Mouse (Mus musculus) midbrain, embryonic 16.5 days (tissue): Measurements from ENCODE around the gene Fam198b. TPM values are rescaled to one million over a fixed set of nuclear protein-coding genes. Genes with fewer than 3 reads are reported as not detected.
A peak's percentile ranks its signal among the peaks of the same experiment; 100 is the strongest.

ENCODE experiments used
- ATAC-seq: fragments of 200-750 bp; cut with Nextera tagmentation; 2 replicates; pipeline ENCODE4 v1.8.0; 2017; ENCODE audit warnings: moderate TSS enrichment
- H3K27ac ChIP-seq: fragments of 300-500 bp; sonication (generic); 2 replicates; pipeline ENCODE4 v1.5.1; 2014; ENCODE audit warnings: mild to moderate bottlenecking, low read length, mixed read lengths
- H3K27me3 ChIP-seq: fragments of 300-500 bp; sonication (generic); 2 replicates; pipeline ENCODE4 v1.6.1; 2014; ENCODE audit warnings: low read depth, low read length, mixed read lengths; ENCODE audit not compliant: control insufficient read depth, insufficient read depth
- H3K36me3 ChIP-seq: fragments of 300-500 bp; sonication (generic); 2 replicates; pipeline ENCODE4 v1.6.1; 2014; ENCODE audit warnings: mild to moderate bottlenecking, low read length, moderate library complexity, mixed read lengths; ENCODE audit not compliant: control insufficient read depth, insufficient read depth
- H3K4me1 ChIP-seq: fragments of 300-500 bp; sonication (generic); 2 replicates; pipeline ENCODE4 v1.6.1; 2014; ENCODE audit warnings: mild to moderate bottlenecking, low read length, mixed read lengths; ENCODE audit not compliant: control insufficient read depth, insufficient read depth
- H3K4me2 ChIP-seq: fragments of 300-500 bp; sonication (generic); 2 replicates; pipeline ENCODE4 v1.6.1; 2014; ENCODE audit warnings: mild to moderate bottlenecking, low read length, mixed read lengths
- H3K4me3 ChIP-seq: fragments of 300-500 bp; sonication (generic); 2 replicates; pipeline ENCODE4 v1.5.1; 2014; ENCODE audit warnings: low read depth, mild to moderate bottlenecking, low read length, moderate library complexity, mixed read lengths
- H3K9ac ChIP-seq: fragments of 300-500 bp; sonication (generic); 2 replicates; pipeline ENCODE4 v1.6.1; 2014; ENCODE audit warnings: low read depth, low read length, mixed read lengths
- H3K9me3 ChIP-seq: fragments of 300-500 bp; sonication (generic); replicated peaks from 2 replicates; pipeline ENCODE4 v1.6.1; 2014; ENCODE audit warnings: mild to moderate bottlenecking, low read length, mixed read lengths; ENCODE audit not compliant: control insufficient read depth, poor library complexity, severe bottlenecking
- WGBS: fragments of 180-500 bp; shearing (Covaris S2); extraction: QIAGEN DNeasy Blood & Tissue Kit; methylation state at CpG from one replicate; pipeline ENCODE4 v1.1.7; 2014; 5-methylcytosine and 5-hydroxymethylcytosine counted together
- polyA plus RNA-seq: library from polyadenylated mRNA; unstranded; fragments of >200 nt; fragmentation: Nextera tagmentation; extraction: Ambion mirVana; gene quantifications from 2 replicates; pipeline ENCODE4 v1.2.1, GENCODE M21; 2015

The Fam198b gene
- polyA plus RNA-seq, 1 experiment from 2014 or later = 0.59 TPM

DNA sequence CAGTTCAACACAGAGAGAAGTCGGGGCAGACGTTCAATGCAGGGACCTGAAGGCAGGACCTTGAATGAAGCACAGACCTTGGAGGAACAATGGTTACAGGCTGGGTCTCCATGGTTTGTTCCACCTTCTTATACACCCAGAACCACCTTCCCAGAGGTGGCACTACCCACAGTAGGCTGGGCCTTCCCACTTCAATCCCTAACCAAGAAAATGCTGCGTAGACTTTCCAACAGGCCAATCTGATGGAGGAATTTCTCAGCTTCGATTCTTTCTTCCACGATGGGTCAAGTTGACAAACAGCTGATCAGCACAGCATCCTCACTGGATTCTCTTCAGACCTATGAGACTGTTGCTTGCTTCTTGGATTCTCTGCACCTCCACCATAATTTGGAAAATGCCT is 8.9 kb upstream of the Fam198b start:
- H3K4me3 ChIP-seq = no peak overlapping the region
- no peak overlapping the region for H3K4me2 ChIP-seq
- no peaks in the 10 kb centered on the region for H3K9me3 ChIP-seq
- no peak overlapping the region for H3K9ac ChIP-seq
- H3K36me3 ChIP-seq = no peaks in the 10 kb centered on the region
- H3K27me3 ChIP-seq = no peaks in the 10 kb centered on the region
- no peak for ATAC-seq
- H3K27ac ChIP-seq = no peak overlapping the region
- peaks cover 7% of the 10 kb centered on the region; the same call in 1 of the 2 replicates for H3K4me1 ChIP-seq
- WGBS = 93% methylated on average over 5 of the region's 5 CpGs

DNA sequence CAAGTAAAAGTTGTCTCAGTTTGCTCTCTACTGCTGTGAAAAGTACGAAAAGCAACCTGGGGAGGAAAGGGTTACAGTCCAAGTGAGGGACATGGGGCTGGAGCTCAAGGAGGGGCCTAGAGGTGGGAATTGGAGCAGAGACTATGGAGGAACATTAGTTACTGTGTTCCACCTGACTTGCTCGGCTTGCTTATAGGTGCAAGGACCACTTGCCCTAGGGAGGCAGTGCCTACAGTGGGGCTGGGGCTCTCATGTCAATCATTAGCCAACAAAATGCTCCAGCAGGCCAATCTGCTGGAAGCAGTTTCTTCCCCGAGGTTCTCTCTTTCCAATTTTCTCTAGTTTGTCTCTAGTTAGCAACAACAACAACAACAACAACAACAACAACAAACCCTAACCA is 6.0 kb upstream of the Fam198b start:
- ATAC-seq = no peak
- 80% methylated on average over 3 of the region's 3 CpGs for WGBS
- no peaks in the 10 kb centered on the region for H3K9me3 ChIP-seq
- H3K27me3 ChIP-seq = no peaks in the 10 kb centered on the region
- H3K36me3 ChIP-seq = no peaks in the 10 kb centered on the region
- no peak overlapping the region for H3K27ac ChIP-seq
- H3K4me1 ChIP-seq = peaks cover 7% of the 10 kb centered on the region; the same call in 1 of the 2 replicates
- no peak overlapping the region for H3K4me2 ChIP-seq
- no peak overlapping the region for H3K9ac ChIP-seq
- H3K4me3 ChIP-seq = no peak overlapping the region

DNA sequence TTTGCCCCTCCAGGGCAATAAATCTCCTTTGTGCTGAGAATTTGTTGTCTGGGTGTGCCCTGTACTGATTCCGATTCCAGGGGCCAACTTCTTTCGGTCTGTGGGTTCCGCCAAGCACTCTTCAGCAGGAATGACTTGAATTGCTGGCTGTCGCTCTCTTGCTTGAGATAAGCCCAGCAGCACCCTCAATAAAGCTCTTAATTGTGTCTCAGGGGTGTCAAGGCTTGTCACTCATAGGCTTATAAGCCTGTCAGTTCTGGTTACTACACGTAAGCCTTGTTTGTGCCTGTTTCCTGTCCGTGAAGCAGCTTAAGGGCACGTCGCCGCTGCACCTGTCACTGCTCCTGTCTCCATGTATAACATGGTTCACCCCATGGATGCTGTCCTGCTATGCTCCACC is 5.1 kb upstream of the Fam198b start:
- peak overlapping the region; percentile 44; the same call in 1 of the 2 replicates for H3K27ac ChIP-seq
- H3K27me3 ChIP-seq = no peaks in the 10 kb centered on the region
- peak overlapping the region; percentile 43 for H3K9ac ChIP-seq
- peak; percentile 69 for ATAC-seq
- H3K9me3 ChIP-seq = no peaks in the 10 kb centered on the region
- peaks cover 7% of the 10 kb centered on the region; the same call in 1 of the 2 replicates for H3K4me1 ChIP-seq
- WGBS = 40% methylated on average over 9 of the region's 9 CpGs
- H3K4me3 ChIP-seq = no peak overlapping the region
- H3K36me3 ChIP-seq = no peaks in the 10 kb centered on the region
- peak overlapping the region; percentile 33; the same call in 1 of the 2 replicates for H3K4me2 ChIP-seq

DNA sequence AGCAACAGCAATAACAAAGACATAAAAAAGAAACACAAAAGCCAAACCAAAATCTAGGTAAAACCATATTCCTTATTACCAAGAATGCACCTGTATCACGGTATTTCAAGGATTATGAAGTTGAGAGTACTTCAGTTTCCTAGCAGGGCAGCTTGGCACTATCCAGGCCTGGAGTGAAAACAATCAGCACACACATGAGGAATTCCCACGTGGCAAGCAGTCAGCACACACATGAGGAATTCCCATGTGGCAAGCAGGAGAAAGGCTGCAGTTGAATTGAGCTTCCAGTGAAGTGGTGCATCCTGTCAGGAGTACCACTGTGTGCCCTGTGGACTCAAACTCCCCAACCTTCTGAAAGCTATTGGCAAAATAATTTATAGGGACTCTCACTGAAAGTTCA is 2.7 kb upstream of the Fam198b start:
- H3K9me3 ChIP-seq = no peaks in the 10 kb centered on the region
- no peaks in the 10 kb centered on the region for H3K27me3 ChIP-seq
- ATAC-seq = no peak
- no peak overlapping the region for H3K4me3 ChIP-seq
- H3K4me1 ChIP-seq = peaks cover 7% of the 10 kb centered on the region; the same call in 1 of the 2 replicates
- no peak overlapping the region for H3K4me2 ChIP-seq
- no peaks in the 10 kb centered on the region for H3K36me3 ChIP-seq
- H3K27ac ChIP-seq = no peak overlapping the region
- WGBS = 68% methylated on average over 2 of the region's 2 CpGs
- H3K9ac ChIP-seq = no peak overlapping the region

DNA sequence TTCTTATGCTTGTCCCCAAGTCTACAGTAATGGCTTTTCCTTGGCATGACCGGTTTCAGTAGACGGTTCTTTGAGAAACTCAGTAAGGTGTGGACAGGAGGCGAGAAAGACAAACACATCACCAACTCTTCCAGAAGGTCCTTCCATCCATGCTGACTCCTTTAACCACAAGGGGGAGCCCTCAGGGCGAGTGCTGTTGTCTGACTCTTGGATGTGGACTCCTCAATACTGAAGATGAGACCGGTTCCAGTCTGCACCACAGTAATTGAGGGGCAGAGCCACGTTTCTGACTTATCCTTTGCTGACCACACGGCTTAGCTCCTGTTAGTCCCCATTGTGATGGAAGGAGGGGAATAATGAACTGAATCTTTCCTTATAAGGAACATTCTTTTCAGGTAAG is 1.2 kb upstream of the Fam198b start:
- no peak overlapping the region for H3K4me3 ChIP-seq
- no peak overlapping the region for H3K4me2 ChIP-seq
- no peak for ATAC-seq
- no peaks in the 10 kb centered on the region for H3K36me3 ChIP-seq
- no peaks in the 10 kb centered on the region for H3K27me3 ChIP-seq
- H3K9ac ChIP-seq = no peak overlapping the region
- no peak overlapping the region for H3K27ac ChIP-seq
- WGBS = 46% methylated on average over 7 of the region's 7 CpGs
- H3K9me3 ChIP-seq = no peaks in the 10 kb centered on the region
- H3K4me1 ChIP-seq = peaks cover 11% of the 10 kb centered on the region

DNA sequence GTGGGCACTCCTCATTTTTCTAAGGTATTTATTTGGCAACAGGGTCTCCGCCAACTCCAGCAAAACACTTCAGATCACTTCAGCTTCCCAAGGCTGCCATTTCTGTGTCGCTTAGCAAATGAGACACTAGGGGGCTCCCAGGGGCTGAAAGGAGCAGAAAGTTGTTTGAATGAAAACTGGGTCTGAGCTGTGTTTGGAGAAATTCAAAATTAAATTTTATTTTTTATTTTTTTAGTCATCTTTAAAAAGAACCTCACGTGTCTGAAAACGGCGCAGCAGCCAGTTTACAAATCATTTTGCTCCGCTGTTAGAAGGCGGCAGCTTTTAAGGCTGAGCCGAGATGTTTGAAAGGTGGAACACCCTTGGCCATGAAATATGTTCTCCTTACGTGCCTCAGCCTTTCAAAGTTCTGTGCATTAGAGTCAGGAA is 442 bp downstream of the Fam198b start:
- 51% methylated on average over 9 of the region's 9 CpGs for WGBS
- H3K4me2 ChIP-seq = no peak overlapping the region
- no peak overlapping the region for H3K27ac ChIP-seq

DNA sequence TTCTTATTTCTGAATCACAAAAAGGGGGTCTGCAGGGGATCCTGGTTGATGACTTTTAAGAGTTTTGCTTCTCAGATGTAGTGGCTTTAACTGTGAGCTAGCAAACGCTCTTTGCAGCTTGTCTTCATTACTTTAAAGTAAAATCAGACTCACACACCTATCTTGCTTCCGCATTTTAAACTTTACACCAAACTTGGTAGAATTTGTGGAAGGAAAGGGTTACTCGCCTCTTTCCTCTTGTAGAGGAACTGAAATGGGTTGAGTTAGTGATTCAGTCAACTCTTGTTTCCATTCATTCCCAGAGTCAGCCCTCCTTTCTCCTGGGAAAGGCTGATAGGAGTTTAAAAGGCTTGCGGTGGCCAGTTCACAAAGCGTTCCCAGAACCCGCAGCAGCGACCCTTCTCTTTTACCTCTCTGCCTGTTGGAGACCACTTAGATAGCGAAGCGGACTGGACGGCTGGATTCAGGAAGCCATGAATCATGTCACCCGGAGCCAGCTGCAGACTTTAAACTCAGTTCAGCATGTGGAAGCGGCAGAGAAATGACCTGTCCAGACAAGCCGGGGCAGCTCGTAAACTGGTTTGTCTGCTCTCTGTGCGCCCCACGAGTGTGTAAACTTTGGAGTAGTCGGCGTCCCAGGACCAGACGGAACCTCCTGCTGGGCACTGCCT is 1.5 kb downstream of the Fam198b start:
- 78% methylated on average over 19 of the region's 19 CpGs for WGBS
- Histone ChIP-seq H3K4me3 (no peak overlapping the region), H3K9me3 (no peaks in the 10 kb centered on the region), H3K4me1 (peaks cover 4% of the 10 kb centered on the region), H3K27me3 (no peaks in the 10 kb centered on the region), H3K36me3 (no peaks in the 10 kb centered on the region), H3K27ac (no peak overlapping the region), H3K9ac (no peak overlapping the region), H3K4me2 (no peak overlapping the region)
- ATAC-seq = no peak; the same call in 1 of the 2 replicates

More for the DNA sequence above, 442 bp downstream of the Fam198b start:
- no peaks in the 10 kb centered on the region for H3K27me3 ChIP-seq
- H3K9me3 ChIP-seq = no peaks in the 10 kb centered on the region
- H3K4me1 ChIP-seq = peaks cover 4% of the 10 kb centered on the region
- ATAC-seq = no peak
- no peak overlapping the region for H3K4me3 ChIP-seq
- H3K9ac ChIP-seq = no peak overlapping the region
- no peaks in the 10 kb centered on the region for H3K36me3 ChIP-seq

DNA sequence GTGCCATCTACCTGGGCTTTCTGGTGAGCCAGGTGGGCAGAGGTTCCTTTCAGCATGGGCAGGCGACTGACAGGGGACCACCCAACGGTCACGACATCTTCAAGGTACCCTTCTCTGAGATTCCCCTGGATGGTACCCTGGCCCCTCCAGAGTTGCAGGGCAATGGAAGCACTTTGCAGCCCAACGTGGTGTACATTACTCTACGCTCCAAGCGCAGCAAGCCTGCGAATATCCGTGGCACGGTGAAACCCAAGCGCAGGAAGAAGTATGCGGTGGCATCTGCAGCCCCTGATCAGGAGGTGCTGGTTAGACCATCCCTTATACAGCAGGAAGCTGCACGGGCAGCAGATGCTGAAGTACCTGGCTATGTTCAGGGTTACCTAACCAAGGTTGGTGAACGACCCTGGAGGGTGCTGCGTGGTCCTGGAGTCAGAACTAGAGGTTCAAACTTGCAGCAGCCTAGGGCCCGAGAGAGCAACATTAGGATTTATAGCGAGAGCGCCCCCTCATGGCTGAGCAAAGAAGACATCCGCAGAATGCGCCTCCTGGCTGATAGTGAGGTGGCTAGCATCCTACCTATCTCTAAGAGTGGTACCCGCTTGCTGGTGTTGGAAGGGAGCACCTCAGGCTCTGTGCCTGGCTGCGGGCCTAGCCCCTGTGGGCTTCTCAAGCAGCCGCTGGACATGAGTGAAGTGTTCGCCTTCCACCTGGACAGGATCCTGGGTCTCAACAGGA is 2.2 kb downstream of the Fam198b start:
- Histone ChIP-seq H3K36me3 (no peaks in the 10 kb centered on the region), H3K9ac (no peak overlapping the region), H3K9me3 (no peaks in the 10 kb centered on the region), H3K4me1 (peaks cover 4% of the 10 kb centered on the region), H3K4me2 (0 out of 2 replicates have a peak overlapping the region, but pooled peaks have one; percentile 8), H3K27me3 (no peaks in the 10 kb centered on the region), H3K4me3 (no peak overlapping the region), H3K27ac (peak overlapping the region; percentile 44)
- ATAC-seq = peak; percentile 53
- 93% methylated on average over 23 of the region's 23 CpGs for WGBS
